Mouse (Mus musculus) E14TG2a.4 (cell line): ENCODE measurements around the gene Csnk1d.

Experiments
- H3K27me3 ChIP-seq: 2 replicates; pipeline ENCODE4 v1.6.1; 2014; ENCODE audit warnings: low read length, control low read depth; ENCODE audit not compliant: insufficient read depth
- H3K36me3 ChIP-seq: 2 replicates; pipeline ENCODE4 v1.6.1; 2014; ENCODE audit warnings: low read length, control low read depth; ENCODE audit not compliant: insufficient read depth
- H3K4me1 ChIP-seq: replicated peaks from 2 replicates; pipeline ENCODE4 v1.6.1; 2014; ENCODE audit warnings: low read depth, low read length, control low read depth
- H3K4me3 ChIP-seq: replicated peaks from 2 replicates; pipeline ENCODE4 v1.5.1; 2014; ENCODE audit warnings: mild to moderate bottlenecking, low read length
- H3K9me3 ChIP-seq: 2 replicates; pipeline ENCODE4 v1.6.1; 2014; ENCODE audit warnings: low read length, control low read depth
- CTCF ChIP-seq: conservative IDR thresholded peaks from 2 replicates; pipeline ENCODE4 v1.5.1; 2014; ENCODE audit warnings: low read length
- NANOG ChIP-seq: IDR thresholded peaks from 2 replicates; pipeline ENCODE4 v1.6.1; 2014; ENCODE audit warnings: borderline replicate concordance, low read length, mixed read lengths
- POU5F1 ChIP-seq: IDR thresholded peaks from 2 replicates; pipeline ENCODE4 v1.6.1; 2014; ENCODE audit warnings: low read length, borderline replicate concordance

Csnk1d gene

DNA sequence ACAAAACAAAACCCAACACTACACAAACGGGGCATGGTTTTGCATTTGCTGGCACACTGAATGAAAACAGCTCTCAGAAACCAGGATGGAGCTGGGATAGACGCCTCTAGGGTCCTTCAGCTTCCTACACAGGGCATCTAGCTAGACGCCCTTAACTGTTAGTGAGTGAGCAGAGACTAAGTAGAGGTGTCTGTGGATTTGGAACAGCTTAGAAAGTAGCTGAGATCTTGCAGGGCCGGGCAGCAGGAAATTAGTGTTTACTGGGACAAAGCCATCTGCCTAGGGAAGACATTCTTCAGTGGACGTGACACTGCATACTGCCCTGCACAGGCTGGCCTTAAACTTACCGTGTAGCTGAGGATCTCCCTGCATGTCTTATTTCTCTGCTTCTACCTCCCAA lies 24.3 kb upstream of the Csnk1d start:
- H3K4me3 ChIP-seq, result no peak overlapping the region
- TF ChIP-seq NANOG (no peak), CTCF (no peak), POU5F1 (no peak)
- H3K9me3 ChIP-seq, result no peaks in the 10 kb centered on the region
- H3K36me3 ChIP-seq, result no peaks in the 10 kb centered on the region
- H3K4me1 ChIP-seq, result peaks cover 6% of the 10 kb centered on the region; the same call in 1 of the 2 replicates
- H3K27me3 ChIP-seq, result peaks cover 9% of the 10 kb centered on the region

DNA sequence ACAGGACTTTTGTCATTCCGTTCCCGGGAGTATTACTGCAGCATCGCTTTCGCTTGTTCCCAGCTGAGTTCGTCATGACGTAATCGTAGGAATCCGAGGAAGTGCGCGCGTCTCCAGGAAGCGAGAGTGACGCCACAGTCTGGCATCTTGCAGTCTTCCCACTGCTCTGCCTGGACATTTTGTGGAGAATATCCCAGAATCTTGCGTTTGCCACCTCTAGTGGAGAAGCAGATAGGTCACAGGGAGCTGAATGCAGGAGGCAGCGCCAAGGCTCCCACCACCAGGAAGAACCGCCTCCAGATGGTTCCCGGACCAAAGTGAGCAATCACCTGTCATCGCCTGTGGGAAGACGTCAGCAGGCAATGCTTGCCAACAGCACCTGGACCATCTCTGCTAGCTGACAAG lies 23.8 kb upstream of the Csnk1d start:
- Histone ChIP-seq H3K9me3 (no peaks in the 10 kb centered on the region), H3K36me3 (no peaks in the 10 kb centered on the region), H3K4me3 (no peak overlapping the region), H3K27me3 (peaks cover 9% of the 10 kb centered on the region), H3K4me1 (peaks cover 6% of the 10 kb centered on the region; the same call in 1 of the 2 replicates)
- TF ChIP-seq NANOG (no peak), POU5F1 (no peak), CTCF (no peak)

DNA sequence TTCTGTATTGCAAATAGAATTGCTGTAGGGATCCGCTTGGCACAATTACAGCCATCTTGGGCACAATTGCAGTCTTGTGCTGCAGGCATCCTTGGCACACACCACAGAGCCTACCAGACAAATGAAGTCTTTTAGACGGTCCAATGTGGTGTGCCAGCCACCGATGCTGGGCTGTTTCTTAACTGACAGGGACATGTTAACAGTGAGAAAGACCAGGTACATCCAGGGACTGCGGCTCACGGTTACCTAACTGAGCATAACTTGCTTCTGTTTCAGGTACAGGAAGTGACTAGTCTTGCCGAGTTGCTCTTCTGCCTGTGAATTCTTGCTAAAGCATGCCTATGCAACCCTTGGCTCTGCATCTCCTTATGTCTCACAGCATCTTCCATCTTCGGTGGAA lies 22.5 kb upstream of the Csnk1d start:
- H3K4me1 ChIP-seq, result peaks cover 6% of the 10 kb centered on the region; the same call in 1 of the 2 replicates
- TF ChIP-seq POU5F1, result no peak
- H3K27me3 ChIP-seq, result peaks cover 10% of the 10 kb centered on the region

DNA sequence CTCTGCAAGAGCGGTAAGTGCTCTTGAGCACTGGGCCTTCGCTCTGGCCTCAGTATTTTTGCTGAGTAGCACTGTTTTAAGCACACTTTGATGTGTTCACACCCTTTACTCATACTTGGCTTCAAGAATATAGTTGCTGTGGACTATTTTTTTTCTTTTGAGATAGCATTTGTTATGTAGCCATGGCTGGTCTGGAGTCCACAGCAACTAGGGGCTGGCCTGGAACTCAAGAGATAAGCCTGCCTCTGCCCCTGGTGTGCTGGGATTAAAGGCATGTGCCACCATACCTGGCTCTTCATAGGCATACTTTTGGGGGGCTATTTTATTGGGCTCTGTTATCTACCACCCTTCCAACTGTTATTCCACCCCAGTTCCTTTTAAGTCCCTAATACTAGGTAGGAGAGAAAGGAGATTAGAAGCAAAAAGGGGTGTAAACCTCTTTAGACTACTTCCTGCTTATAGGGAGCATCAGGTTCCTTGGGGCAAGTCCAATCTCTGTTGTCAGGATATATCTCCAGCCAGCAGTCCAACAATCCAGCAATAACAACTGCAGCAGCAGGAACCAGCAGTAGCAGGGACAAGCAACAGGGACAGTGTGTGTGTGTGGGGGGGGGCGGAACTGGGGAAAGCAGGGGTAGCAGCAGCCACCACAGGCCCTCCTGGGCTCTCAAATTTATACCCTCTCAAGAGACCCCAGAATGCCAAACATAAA lies 19.1 kb upstream of the Csnk1d start:
- no peak for TF ChIP-seq NANOG
- no peak for TF ChIP-seq POU5F1
- TF ChIP-seq CTCF, result no peak
- no peak overlapping the region for H3K4me3 ChIP-seq

More for the DNA sequence above, 22.5 kb upstream of the Csnk1d start:
- Histone ChIP-seq H3K4me3 (no peak overlapping the region), H3K9me3 (no peaks in the 10 kb centered on the region), H3K36me3 (no peaks in the 10 kb centered on the region)

DNA sequence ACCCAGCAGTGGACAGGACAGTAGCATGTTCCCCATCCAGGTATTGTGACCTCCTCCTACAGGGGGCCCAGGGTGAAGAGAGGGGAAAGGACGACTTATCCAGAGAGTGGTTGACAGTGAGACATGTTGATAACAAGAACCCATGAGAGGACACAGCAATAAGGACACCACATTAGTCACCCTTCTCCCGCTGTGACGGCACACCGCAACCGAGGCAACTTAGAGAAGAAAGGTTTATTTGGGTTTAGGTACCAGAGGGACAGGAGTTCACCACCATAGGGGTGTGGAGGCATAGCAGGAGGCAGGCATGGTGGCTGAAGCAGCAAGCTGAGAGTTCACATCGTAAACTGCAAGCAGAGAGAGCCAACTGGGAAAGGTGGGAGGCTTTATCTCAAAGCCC lies 15.1 kb upstream of the Csnk1d start:
- Histone ChIP-seq H3K9me3 (no peaks in the 10 kb centered on the region), H3K4me1 (peaks cover 14% of the 10 kb centered on the region), H3K27me3 (peaks cover 6% of the 10 kb centered on the region; the same call in 1 of the 2 replicates), H3K36me3 (no peaks in the 10 kb centered on the region), H3K4me3 (no peak overlapping the region)
- TF ChIP-seq CTCF, result no peak
- no peak for TF ChIP-seq POU5F1
- no peak for TF ChIP-seq NANOG

More for the DNA sequence above, 19.1 kb upstream of the Csnk1d start:
- Histone ChIP-seq H3K27me3 (peaks cover 14% of the 10 kb centered on the region), H3K4me1 (peaks cover 6% of the 10 kb centered on the region; the same call in 1 of the 2 replicates), H3K36me3 (no peaks in the 10 kb centered on the region), H3K9me3 (no peaks in the 10 kb centered on the region)

DNA sequence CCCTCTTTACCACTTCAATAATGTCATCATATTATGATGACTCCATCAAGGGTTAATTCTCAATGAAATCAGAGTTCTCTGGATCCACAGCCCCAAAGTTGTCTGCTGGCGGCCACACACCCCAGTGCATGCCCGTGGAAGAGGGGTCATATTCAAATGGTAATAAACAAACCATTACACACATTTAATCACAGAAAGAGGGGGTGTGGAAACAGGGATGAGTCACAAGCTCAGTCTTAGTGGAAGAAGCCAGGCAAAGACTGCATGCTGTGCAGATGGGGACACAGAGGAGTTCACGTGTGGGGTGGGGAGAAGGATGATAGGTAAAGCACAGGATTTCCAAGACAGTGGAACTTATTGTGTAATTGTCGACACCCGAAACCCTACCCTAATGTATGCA lies 13.2 kb upstream of the Csnk1d start:
- peaks cover 21% of the 10 kb centered on the region for H3K4me1 ChIP-seq
- H3K9me3 ChIP-seq, result no peaks in the 10 kb centered on the region; the same call in 1 of the 2 replicates
- no peak overlapping the region for H3K4me3 ChIP-seq
- no peaks in the 10 kb centered on the region for H3K36me3 ChIP-seq
- TF ChIP-seq NANOG (no peak), POU5F1 (no peak), CTCF (no peak)
- peaks cover 6% of the 10 kb centered on the region; the same call in 1 of the 2 replicates for H3K27me3 ChIP-seq

DNA sequence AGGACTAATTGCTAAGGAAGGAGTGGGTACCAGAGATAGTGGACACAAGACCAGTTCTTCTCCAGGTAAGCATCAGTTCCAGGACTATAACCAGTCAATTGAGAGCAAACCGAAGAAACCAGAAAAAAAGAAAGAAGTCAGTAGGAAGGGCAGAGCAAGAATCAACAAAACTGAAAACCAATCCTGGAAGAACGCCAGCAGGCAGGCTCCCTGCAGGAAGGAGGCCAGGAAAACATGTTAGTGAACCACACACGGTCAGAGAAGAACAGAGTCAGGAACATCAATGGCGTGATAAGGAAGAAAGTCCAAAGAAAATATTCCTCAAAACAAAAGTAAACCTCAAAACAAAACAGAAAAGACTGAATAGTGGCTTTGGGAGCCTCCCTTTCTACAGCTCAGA lies 10.8 kb upstream of the Csnk1d start:
- peaks cover 21% of the 10 kb centered on the region for H3K4me1 ChIP-seq
- no peak for TF ChIP-seq NANOG
- no peak for TF ChIP-seq CTCF
- TF ChIP-seq POU5F1, result no peak

DNA sequence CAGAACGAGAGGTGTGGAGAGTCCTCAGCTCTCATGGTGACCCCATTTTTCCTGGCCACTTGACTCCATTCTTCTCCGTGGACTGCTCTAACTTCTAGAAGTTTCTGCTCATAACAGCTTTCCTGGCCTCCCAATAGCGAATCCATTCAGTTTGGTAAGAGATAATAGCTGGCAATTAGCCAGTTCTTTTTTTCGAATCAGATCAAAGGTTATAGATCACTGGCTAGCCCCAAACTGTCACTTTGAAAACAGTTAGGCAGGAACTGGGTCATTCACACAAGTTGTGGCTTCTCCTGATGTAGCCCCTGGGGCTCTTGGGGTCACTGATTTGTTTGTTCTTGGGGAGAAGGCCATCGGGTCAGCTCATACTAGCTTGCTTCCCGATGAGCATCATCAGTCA lies 3.6 kb upstream of the Csnk1d start:
- Histone ChIP-seq H3K4me1 (peaks cover 16% of the 10 kb centered on the region), H3K27me3 (no peaks in the 10 kb centered on the region), H3K4me3 (no peak overlapping the region), H3K9me3 (no peaks in the 10 kb centered on the region), H3K36me3 (peaks cover 23% of the 10 kb centered on the region)
- no peak for TF ChIP-seq POU5F1

More for the DNA sequence above, 10.8 kb upstream of the Csnk1d start:
- H3K9me3 ChIP-seq, result no peaks in the 10 kb centered on the region; the same call in 1 of the 2 replicates
- peaks cover under 1% of the 10 kb centered on the region; the same call in 1 of the 2 replicates for H3K36me3 ChIP-seq
- no peak overlapping the region for H3K4me3 ChIP-seq
- no peaks in the 10 kb centered on the region for H3K27me3 ChIP-seq

DNA sequence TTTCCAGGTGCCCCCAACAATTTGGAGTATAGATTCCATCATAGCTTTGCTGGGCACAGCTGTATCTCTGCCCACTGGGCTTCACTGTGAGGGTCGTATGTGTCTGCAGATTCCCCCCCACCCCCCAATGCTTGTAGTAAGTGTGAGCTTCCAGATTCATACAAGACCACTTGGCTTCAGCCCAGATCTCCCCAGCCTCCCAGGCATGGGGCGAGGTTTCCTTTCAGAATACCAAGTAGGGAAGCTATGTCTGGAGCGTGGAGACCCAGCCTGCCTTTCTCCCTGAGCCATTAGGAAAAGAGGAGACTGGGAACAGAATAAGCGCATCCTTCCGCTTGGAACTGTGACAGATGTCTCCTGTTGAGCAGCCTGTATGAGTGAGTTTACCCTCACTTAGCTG lies 2.5 kb upstream of the Csnk1d start:
- Histone ChIP-seq H3K4me1 (peaks cover 28% of the 10 kb centered on the region), H3K9me3 (no peaks in the 10 kb centered on the region), H3K36me3 (peaks cover 33% of the 10 kb centered on the region), H3K27me3 (no peaks in the 10 kb centered on the region), H3K4me3 (no peak overlapping the region)
- no peak for TF ChIP-seq POU5F1
- no peak for TF ChIP-seq NANOG
- no peak for TF ChIP-seq CTCF
